Mouse (Mus musculus) ES-E14 (cell line): ENCODE measurements at regions not wholly inside any gene's neighbourhood (a gene's known extent, or its start where the extent isn't known, plus 50 kb on each side); places are given as distances from the start of the nearest gene placed in this dataset.

Experiments
- DNase-seq: peaks from one replicate; pipeline ENCODE4 v3.0.0-alpha.2; 2013; ENCODE audit warnings: low read depth, low spot score
- H3K27ac ChIP-seq: 2 replicates; pipeline ENCODE4 v1.5.1; 2012; ENCODE audit warnings: low read depth, mild to moderate bottlenecking, low read length, moderate library complexity, mixed read lengths; ENCODE audit not compliant: poor library complexity, insufficient read depth, severe bottlenecking
- H3K36me3 ChIP-seq: 2 replicates; pipeline ENCODE4 v1.6.1; 2012; ENCODE audit warnings: mild to moderate bottlenecking, low read length, moderate library complexity, mixed read lengths; ENCODE audit not compliant: control insufficient read depth, poor library complexity, insufficient read depth, severe bottlenecking
- H3K4me1 ChIP-seq, 2 experiments: fragments of 150-350 bp in 1 of 2; sonication (generic) in 1 of 2; 2 replicates each; pipeline ENCODE4 v1.6.1; 2012; ENCODE audit warnings: low read length in 2 of 2, mild to moderate bottlenecking in 1 of 2, mixed read lengths in 1 of 2; ENCODE audit not compliant: control insufficient read depth in 2 of 2, insufficient read depth in 2 of 2, poor library complexity in 1 of 2
- H3K4me3 ChIP-seq, 2 experiments: fragments of 150-350 bp in 1 of 2; sonication (generic) in 1 of 2; 2 replicates each; pipeline ENCODE4 v1.5.1; 2012; ENCODE audit warnings: low read length in 2 of 2, low read depth in 1 of 2, mild to moderate bottlenecking in 1 of 2, mixed read lengths in 1 of 2; ENCODE audit not compliant: insufficient read depth in 1 of 2, poor library complexity in 1 of 2, severe bottlenecking in 1 of 2
- H3K9ac ChIP-seq: 2 replicates; pipeline ENCODE4 v1.6.1; 2012; ENCODE audit warnings: low read depth, mild to moderate bottlenecking, low read length, mixed read lengths; ENCODE audit not compliant: poor library complexity, insufficient read depth, severe bottlenecking
- H3K9me3 ChIP-seq: fragments of 150-350 bp; sonication (generic); 2 replicates; pipeline ENCODE4 v1.6.1; 2012; ENCODE audit warnings: low read depth, mild to moderate bottlenecking, low read length; ENCODE audit not compliant: control insufficient read depth, insufficient read depth
- CHD2 ChIP-seq: IDR thresholded peaks from 2 replicates; pipeline ENCODE4 v1.6.1; 2014; ENCODE audit warnings: mild to moderate bottlenecking, low read depth, low read length, inconsistent platforms
- HCFC1 ChIP-seq: IDR thresholded peaks from 2 replicates; pipeline ENCODE4 v1.6.1; 2012; ENCODE audit warnings: low read length, inconsistent platforms, borderline replicate concordance; ENCODE audit not compliant: insufficient read depth
- MAFK ChIP-seq: IDR thresholded peaks from 2 replicates; pipeline ENCODE4 v1.6.1; 2014; ENCODE audit warnings: mild to moderate bottlenecking, low read depth, low read length, inconsistent platforms; ENCODE audit not compliant: insufficient read depth
- ZC3H11A ChIP-seq: IDR thresholded peaks from 2 replicates; pipeline ENCODE4 v1.6.1; 2012; ENCODE audit warnings: low read depth, mild to moderate bottlenecking, inconsistent platforms, low read length, borderline replicate concordance
- ZNF384 ChIP-seq: IDR thresholded peaks from 2 replicates; pipeline ENCODE4 v1.6.1; 2012; ENCODE audit warnings: low read depth, low read length, inconsistent platforms
- in situ Hi-C, 2 experiments: fragments of 600-800 bp; cut with MboI; formaldehyde crosslinking; loops; one replicate each; pipeline ENCODE4 v1.15.1; 2025; ENCODE audit warnings: low sequenced_read_pairs in 2 of 2, inconsistent platforms in 1 of 2; ENCODE audit not compliant: unreplicated experiment in 2 of 2

GRCm38 (mm10) chr1:97004027-97004426 lies 124.1 kb downstream of the Slco6c1 start:
- TF ChIP-seq ZNF384 = no peak
- TF ChIP-seq CHD2 = no peak
- TF ChIP-seq MAFK = no peak
- TF ChIP-seq HCFC1 = no peak
- no peak for TF ChIP-seq ZC3H11A
- Histone ChIP-seq H3K9me3 (no peaks in the 10 kb centered on the region), H3K27ac (no peak overlapping the region), H3K9ac (no peak overlapping the region), H3K4me1 (no peaks in the 10 kb centered on the region), H3K4me3 (no peak overlapping the region), H3K36me3 (no peaks in the 10 kb centered on the region)
- DNase-seq = no peak
- in situ Hi-C loops = loop anchor here in 1 of 2 experiments (25.0 kb wide), 1 partner anchor 167 kb away; no protein-coding TSS in a partner anchor
